In the genomic region with DNA sequence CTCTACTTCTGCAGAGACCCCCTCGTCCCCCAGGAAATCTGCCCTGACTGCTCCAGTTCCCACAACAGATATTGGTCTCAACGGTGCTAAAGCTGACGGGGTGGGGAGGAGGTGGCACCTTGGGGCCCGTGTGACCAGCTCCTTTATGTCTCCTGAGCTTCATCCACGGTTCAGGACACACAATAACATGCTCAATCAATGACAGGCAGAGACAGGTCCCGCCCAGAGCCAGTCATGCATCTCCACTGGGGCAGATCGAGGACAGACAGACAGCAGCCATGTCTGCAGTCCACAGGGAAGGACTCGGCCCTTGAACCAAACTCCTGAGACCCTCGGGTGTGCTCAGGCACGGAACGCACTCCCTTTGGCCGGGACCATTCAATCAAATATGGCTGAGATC, we compare ENCODE assay signal across 18 mouse cellular contexts. TPM values are rescaled to one million over a fixed set of nuclear protein-coding genes. Genes with fewer than 3 reads are reported as not detected.
"Had no signal": no experiment of that assay in that cellular context is flagged by ENCODE, and none has a peak within 500 bp of the region (broad histone marks: within the 10 kb centered on the region; RNA-seq: fewer than 3 reads in every experiment).

No protein-coding gene starts in this region.

- H3K4me3 ChIP-seq: midbrain, embryonic 13.5 days; myocyte; neural tube, embryonic 13.5 days; neural tube, embryonic 15.5 days; stomach, embryonic 15.5 days had no signal

- H3K9ac ChIP-seq: lung, embryonic 14.5 days; neural tube, embryonic 13.5 days; neural tube, embryonic 15.5 days; stomach, embryonic 15.5 days had no signal

- H3K4me2 ChIP-seq: lung, embryonic 14.5 days; midbrain, embryonic 11.5 days; midbrain, embryonic 13.5 days; neural tube, embryonic 13.5 days; neural tube, embryonic 15.5 days; stomach, embryonic 15.5 days had no signal

- H3K36me3 ChIP-seq: midbrain, embryonic 13.5 days; neural tube, embryonic 13.5 days; neural tube, embryonic 15.5 days; stomach, embryonic 15.5 days had no signal

- DNase-seq: lung, adult 18-20 months; lung, embryonic 14.5 days; lung, postnatal 10 days; lung, postnatal 4 days; right cerebral cortex, postnatal 14 days; thymus, adult 2 months; thymus, postnatal 25 days; thymus, postnatal 4 days had no signal

- H3K9me3 ChIP-seq: midbrain, embryonic 13.5 days; neural tube, embryonic 13.5 days; neural tube, embryonic 15.5 days; stomach, embryonic 15.5 days had no signal

- H3K27ac ChIP-seq: neural tube, embryonic 13.5 days; neural tube, embryonic 15.5 days; stomach, embryonic 15.5 days; stomach, postnatal 0 days had no signal

- ATAC-seq: midbrain, embryonic 13.5 days; midbrain, embryonic 16.5 days had no signal

RNA-seq across cellular contexts. Expression of a gene that starts 13.2 kb away (rescaled TPM):
- total RNA-seq: megakaryocyte, adult 5-6 weeks; megakaryocyte-erythroid progenitor cell, adult 5-6 weeks had no signal
- polyA plus RNA-seq: myocyte had no signal
